Mouse (Mus musculus) liver, embryonic 14.5 days (tissue): ENCODE data around the gene Nxpe3. TPM values are rescaled to one million over a fixed set of nuclear protein-coding genes. Genes with fewer than 3 reads are reported as not detected.
"Not testable (repeated sequence)": the region's sequence is repeated elsewhere in the genome, so short reads cannot be mapped to it uniquely, and the experiment has no call there.

Source experiments
- ATAC-seq: fragments of 200-750 bp; cut with Nextera tagmentation; 2 replicates; pipeline ENCODE4 v1.8.0; 2017; ENCODE audit warnings: moderate number of reproducible peaks, mild to moderate bottlenecking, moderate library complexity; ENCODE audit not compliant: insufficient read depth
- DNase-seq, 3 experiments: peaks; one replicate each; pipeline ENCODE4 v3.0.0-alpha.2; 2012 to 2013; ENCODE audit warnings: low read depth in 3 of 3, low spot score in 3 of 3
- H3K27ac ChIP-seq: fragments of 300-500 bp; sonication (generic); 2 replicates; pipeline ENCODE4 v1.5.1; 2014; ENCODE audit warnings: moderate library complexity, mild to moderate bottlenecking, control low read depth, inconsistent platforms
- H3K27me3 ChIP-seq: fragments of 300-500 bp; sonication (generic); 2 replicates; pipeline ENCODE4 v1.6.1; 2014; ENCODE audit warnings: mild to moderate bottlenecking, low read length, moderate library complexity; ENCODE audit not compliant: control insufficient read depth, insufficient read depth
- H3K36me3 ChIP-seq: fragments of 300-500 bp; sonication (generic); replicated peaks from 2 replicates; pipeline ENCODE4 v1.6.1; 2014; ENCODE audit warnings: low read depth; ENCODE audit not compliant: control insufficient read depth, insufficient read depth
- H3K4me1 ChIP-seq, 2 experiments: fragments of 200-500 bp in 1 of 2; fragments of 300-500 bp in 1 of 2; sonication (generic) in 1 of 2; replicated peaks; 2 replicates each; pipeline ENCODE4 v1.6.1; 2012 to 2014; ENCODE audit warnings: antibody characterized with exemption in 1 of 2, inconsistent platforms in 1 of 2, low read length in 1 of 2; ENCODE audit not compliant: control insufficient read depth in 2 of 2, insufficient read depth in 2 of 2
- H3K4me2 ChIP-seq: fragments of 300-500 bp; sonication (generic); 2 replicates; pipeline ENCODE4 v1.6.1; 2014; ENCODE audit warnings: low read depth, mild to moderate bottlenecking, control low read depth, moderate library complexity
- H3K4me3 ChIP-seq, 2 experiments: fragments of 200-500 bp in 1 of 2; fragments of 300-500 bp in 1 of 2; sonication (generic) in 1 of 2; 2 replicates each; pipeline ENCODE4 v1.5.1; 2012 to 2014; ENCODE audit warnings: low read depth in 2 of 2, low read length in 2 of 2, mild to moderate bottlenecking in 2 of 2, control low read depth in 1 of 2, inconsistent platforms in 1 of 2, moderate library complexity in 1 of 2; ENCODE audit not compliant: insufficient read depth in 1 of 2
- H3K9ac ChIP-seq: fragments of 300-500 bp; sonication (generic); replicated peaks from 2 replicates; pipeline ENCODE4 v1.6.1; 2014; ENCODE audit warnings: mild to moderate bottlenecking, control low read depth, moderate library complexity
- H3K9me3 ChIP-seq: fragments of 300-500 bp; sonication (generic); 2 replicates; pipeline ENCODE4 v1.6.1; 2016; ENCODE audit warnings: low read length, mixed read lengths; ENCODE audit not compliant: control insufficient read depth
- CTCF ChIP-seq: IDR thresholded peaks from 2 replicates; pipeline ENCODE4 v1.5.1; 2016; ENCODE audit warnings: antibody characterized with exemption, low read depth, control low read depth
- EP300 ChIP-seq: IDR thresholded peaks from 2 replicates; pipeline ENCODE4 v1.6.1; 2016; ENCODE audit warnings: antibody characterized with exemption, low read depth
- WGBS: fragments of 180-500 bp; shearing (Covaris S2); extraction: QIAGEN DNeasy Blood & Tissue Kit; methylation state at CpG from one replicate; pipeline ENCODE4 v1.1.7; 2014; ENCODE audit not compliant: insufficient replicate concordance; 5-methylcytosine and 5-hydroxymethylcytosine counted together
- polyA plus RNA-seq, 2 experiments: library from polyadenylated mRNA; depleted of rRNA in 1 of 2; stranded (reverse) in 1 of 2; unstranded in 1 of 2; fragments of >200 nt; fragmentation: Nextera tagmentation in 1 of 2; extraction: Ambion mirVana in 1 of 2; gene quantifications; 2 replicates each; pipeline versions ENCODE4 v1.2.1 to v1.2.3; 2012 to 2014

Gene Nxpe3
- polyA plus RNA-seq, 2 experiments, result 0.33 to 0.83 TPM

DNA sequence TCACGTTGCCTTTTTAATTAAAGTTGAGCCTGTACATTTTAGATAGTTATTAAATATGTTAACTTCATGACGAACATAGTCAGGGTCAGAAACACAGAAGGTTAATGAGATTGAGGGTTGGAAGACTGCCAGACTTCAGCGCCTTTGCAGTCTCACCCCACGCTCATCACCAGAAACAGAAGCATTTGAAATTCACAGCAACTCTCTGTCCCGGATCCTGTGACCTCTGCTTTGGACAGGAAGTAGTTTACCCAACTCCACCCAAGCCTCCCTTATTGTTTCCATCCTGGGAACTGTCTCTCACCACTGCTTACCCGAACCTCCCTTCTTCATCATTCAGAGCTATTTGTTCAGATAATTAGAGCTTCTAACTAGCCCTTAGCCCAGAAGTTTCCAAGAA, 19.1 kb downstream of the Nxpe3 start:
- no peak overlapping the region for H3K9ac ChIP-seq
- H3K4me1 ChIP-seq, result peaks cover 0 to 4% of the 10 kb centered on the region in 2 experiments; a peak in 2 of 4 replicates
- no peaks in the 10 kb centered on the region for H3K27me3 ChIP-seq
- DNase-seq, result no peak
- H3K27ac ChIP-seq, result no peak overlapping the region
- H3K4me2 ChIP-seq, result no peak overlapping the region
- H3K36me3 ChIP-seq, result no peaks in the 10 kb centered on the region
- no peaks in the 10 kb centered on the region for H3K9me3 ChIP-seq
- no peak for ATAC-seq
- no peak overlapping the region for H3K4me3 ChIP-seq
- TF ChIP-seq CTCF (no peak), EP300 (no peak)
- WGBS, result 52% methylated on average over 6 of the region's 6 CpGs

DNA sequence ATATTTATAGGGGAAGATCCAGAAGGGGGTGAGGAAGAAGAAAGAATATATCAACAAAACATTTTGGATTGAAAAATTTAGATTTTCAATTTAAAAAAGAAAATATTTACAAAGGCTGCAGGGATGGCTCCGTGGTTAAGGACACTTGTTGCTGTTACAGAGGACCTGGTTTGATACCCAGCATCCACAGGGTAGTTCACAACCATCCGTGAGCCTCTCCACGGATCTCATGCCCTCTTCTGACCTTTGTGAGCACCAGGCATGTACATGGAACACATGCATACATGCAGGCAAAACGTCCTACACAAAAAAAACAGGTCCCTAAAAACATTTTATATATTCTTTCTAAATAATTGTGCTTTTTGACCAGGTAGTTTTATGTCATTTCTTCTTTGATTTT, 31.3 kb downstream of the Nxpe3 start:
- ATAC-seq (no peak), DNase-seq (no peak)
- no peaks in the 10 kb centered on the region for H3K36me3 ChIP-seq
- TF ChIP-seq EP300 (no peak), CTCF (no peak)
- no peaks in the 10 kb centered on the region for H3K9me3 ChIP-seq
- no peaks in the 10 kb centered on the region for H3K4me1 ChIP-seq
- no peak overlapping the region for H3K4me2 ChIP-seq
- no peak overlapping the region for H3K9ac ChIP-seq
- no peak overlapping the region for H3K4me3 ChIP-seq
- H3K27me3 ChIP-seq, result no peaks in the 10 kb centered on the region
- 57% methylated on average over 4 of the region's 4 CpGs for WGBS
- H3K27ac ChIP-seq, result no peak overlapping the region

DNA sequence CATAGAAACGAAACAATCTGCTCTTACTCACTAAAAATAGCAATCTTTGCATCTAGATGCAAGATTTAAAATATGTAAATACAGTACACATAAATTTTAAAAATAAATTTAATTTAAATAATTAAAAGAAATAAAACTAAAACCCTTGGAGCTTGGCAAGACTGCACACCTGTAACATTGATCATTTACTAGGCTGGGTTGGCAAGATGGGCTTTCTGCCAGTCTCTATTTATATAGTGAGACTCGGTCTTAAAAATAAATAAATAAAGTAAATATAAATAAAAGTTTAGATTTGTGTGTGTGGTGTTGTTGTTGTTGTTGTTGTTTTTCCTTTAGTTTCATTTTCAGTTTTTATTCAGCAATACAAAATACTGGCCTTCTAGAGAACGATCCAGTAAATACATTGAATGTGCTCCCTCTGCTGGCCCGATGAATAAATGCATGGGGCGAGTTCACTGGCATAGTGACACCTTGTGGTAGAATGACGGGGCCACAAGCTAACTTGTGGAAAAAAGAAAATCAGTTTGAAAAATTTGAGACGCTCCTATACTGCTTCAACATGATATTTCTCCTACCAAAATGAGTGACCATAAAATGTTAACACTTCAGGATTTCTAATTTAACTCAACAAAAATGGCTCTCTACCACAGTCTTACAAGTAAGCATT, 31.8 kb downstream of the Nxpe3 start:
- Histone ChIP-seq H3K9me3 (no peaks in the 10 kb centered on the region), H3K4me2 (no peak overlapping the region), H3K27ac (no peak overlapping the region), H3K4me3 (no peak overlapping the region), H3K4me1 (no peaks in the 10 kb centered on the region), H3K36me3 (no peaks in the 10 kb centered on the region), H3K9ac (no peak overlapping the region), H3K27me3 (no peaks in the 10 kb centered on the region)
- ATAC-seq, result 0 out of 2 replicates have a peak, but pooled peaks have one; percentile 41
- TF ChIP-seq CTCF (peak; percentile 97), EP300 (no peak)
- peak; percentile 47 to 54 (median 49) for DNase-seq
- 18% methylated on average over 7 of the region's 7 CpGs for WGBS

DNA sequence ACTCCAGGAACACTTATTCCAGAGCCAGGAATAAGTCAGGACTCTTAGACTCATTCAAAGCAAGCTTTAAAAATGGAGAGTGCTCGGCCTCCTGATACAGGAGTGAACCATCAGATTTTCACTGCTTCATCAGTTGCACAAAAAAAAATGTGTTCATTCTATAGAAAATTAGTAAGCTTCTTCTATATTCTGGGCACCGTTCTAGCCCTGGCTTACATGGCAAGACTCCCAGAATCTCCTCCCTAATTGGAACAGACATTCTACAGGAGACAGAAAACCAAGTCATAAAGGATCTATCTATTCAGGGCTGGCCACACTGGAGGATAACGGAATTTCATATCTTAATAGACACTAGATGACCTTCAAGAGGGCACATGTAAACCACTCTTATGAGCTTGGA, 34.0 kb downstream of the Nxpe3 start:
- Histone ChIP-seq H3K9ac (no peak overlapping the region), H3K4me3 (no peak overlapping the region), H3K4me2 (no peak overlapping the region), H3K36me3 (no peaks in the 10 kb centered on the region), H3K27ac (no peak overlapping the region), H3K4me1 (no peaks in the 10 kb centered on the region), H3K9me3 (no peaks in the 10 kb centered on the region), H3K27me3 (no peaks in the 10 kb centered on the region)
- ATAC-seq, result no peak
- TF ChIP-seq CTCF, result no peak
- no peak for TF ChIP-seq EP300
- DNase-seq, result no peak
- WGBS, result 77% methylated on average over 3 of the region's 3 CpGs

DNA sequence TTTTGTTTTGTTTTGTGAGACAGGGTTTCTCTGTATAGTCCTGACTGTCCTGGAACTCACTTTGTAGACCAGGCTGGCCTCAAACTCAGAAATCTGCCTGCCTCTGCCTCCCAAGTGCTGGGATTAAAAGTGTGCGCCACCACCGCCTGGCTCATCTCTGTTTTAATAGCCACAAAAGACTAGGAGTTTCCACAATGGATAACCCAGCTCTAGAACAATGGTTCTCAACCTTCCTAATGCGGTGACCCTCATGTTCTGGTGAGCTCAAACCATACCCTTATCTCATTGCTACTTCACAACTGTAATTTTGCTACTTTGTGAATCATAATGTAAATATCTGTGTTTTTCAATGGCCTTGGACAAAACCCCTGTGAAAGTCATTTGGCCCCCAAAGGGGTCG, 35.7 kb downstream of the Nxpe3 start:
- 75% methylated on average over 4 of the region's 4 CpGs for WGBS
- H3K9me3 ChIP-seq, DNase-seq, H3K4me2 ChIP-seq, H3K9ac ChIP-seq, H3K27ac ChIP-seq, H3K36me3 ChIP-seq, ATAC-seq, H3K4me1 ChIP-seq, H3K4me3 ChIP-seq, H3K27me3 ChIP-seq: not testable (repeated sequence)
